Comparison of ENCODE assay signal across 15 mouse cellular contexts in the genomic region with DNA sequence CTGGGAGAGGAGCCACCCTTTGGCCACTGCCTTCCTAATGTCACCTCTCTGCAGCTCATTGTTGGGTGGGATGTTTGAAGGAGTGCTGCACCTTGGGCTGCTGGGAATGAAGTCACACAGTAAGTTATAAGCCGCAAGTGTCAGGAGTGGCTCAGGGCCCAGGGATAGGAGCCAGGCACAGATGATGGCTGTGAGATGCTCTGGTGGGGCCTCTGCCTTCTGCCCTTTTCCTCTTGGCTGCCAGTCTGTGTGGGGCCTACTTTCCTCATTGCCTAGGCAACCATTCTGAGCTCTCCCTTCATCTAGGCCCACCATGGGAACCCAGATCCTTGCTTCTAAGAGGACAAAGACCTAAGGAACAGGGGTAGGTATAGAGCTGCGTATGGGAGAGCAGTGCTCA. TPM values are rescaled to one million over a fixed set of nuclear protein-coding genes. Genes with fewer than 3 reads are reported as not detected.
DNase-seq lines count a peak whose midpoint lies in the region; ATAC-seq and TF ChIP-seq lines count a peak whose summit lies in the region.
"Had no signal": no experiment of that assay in that cellular context is flagged by ENCODE, and none has a peak within 500 bp of the region (broad histone marks: within the 10 kb centered on the region; RNA-seq: fewer than 3 reads in every experiment).

No protein-coding gene starts in this region.

- H3K4me1 ChIP-seq in kidney, embryonic 14.5 days (ENCODE audit: control insufficient read depth, insufficient read depth, low read length), result peaks cover 60% of the 10 kb centered on the region
- peaks cover 87% of the 10 kb centered on the region for H3K4me1 ChIP-seq in midbrain, embryonic 10.5 days
- peaks cover 70% of the 10 kb centered on the region for H3K4me1 ChIP-seq in midbrain, embryonic 13.5 days (replicated peaks)
- peaks cover 22% of the 10 kb centered on the region for H3K4me1 ChIP-seq in stomach, postnatal 0 days (replicated peaks; ENCODE audit: control insufficient read depth, insufficient read depth)

- H3K4me2 ChIP-seq in kidney, embryonic 14.5 days (replicated peaks; ENCODE audit: low read depth, low read length), result no peak overlapping the region
- H3K4me2 ChIP-seq in midbrain, embryonic 13.5 days (replicated peaks), result no peak overlapping the region
- H3K4me2 ChIP-seq in stomach, postnatal 0 days (replicated peaks; ENCODE audit: low read depth), result no peak overlapping the region
- H3K4me2 ChIP-seq: heart, embryonic 11.5 days; neural tube, embryonic 13.5 days had no signal

- H3K36me3 ChIP-seq in kidney, embryonic 14.5 days (ENCODE audit: control insufficient read depth, insufficient read depth, low read length), result no peaks in the 10 kb centered on the region
- no peaks in the 10 kb centered on the region for H3K36me3 ChIP-seq in midbrain, embryonic 10.5 days
- H3K36me3 ChIP-seq in midbrain, embryonic 13.5 days, result no peaks in the 10 kb centered on the region
- H3K36me3 ChIP-seq in stomach, postnatal 0 days (ENCODE audit: control insufficient read depth, insufficient read depth, low read length), result no peaks in the 10 kb centered on the region
- H3K36me3 ChIP-seq: neural tube, embryonic 13.5 days had no signal

- H3K9ac ChIP-seq in kidney, embryonic 14.5 days (ENCODE audit: low read depth, low read length), result no peak overlapping the region
- no peak overlapping the region for H3K9ac ChIP-seq in midbrain, embryonic 13.5 days (replicated peaks)
- no peak overlapping the region for H3K9ac ChIP-seq in stomach, postnatal 0 days (ENCODE audit: low read length)

- no peak for ATAC-seq in kidney, embryonic 14.5 days (ENCODE audit: low FRiP score, low TSS enrichment)
- no peak for ATAC-seq in midbrain, embryonic 13.5 days
- ATAC-seq in stomach, postnatal 0 days (ENCODE audit: low FRiP score, low TSS enrichment), result no peak
- ATAC-seq: forebrain, embryonic 16.5 days had no signal

- H3K27me3 ChIP-seq in kidney, embryonic 14.5 days (ENCODE audit: control insufficient read depth, insufficient read depth, low read length), result no peaks in the 10 kb centered on the region
- no peaks in the 10 kb centered on the region; the same call in 1 of the 2 replicates for H3K27me3 ChIP-seq in midbrain, embryonic 10.5 days (ENCODE audit: low read depth, poor library complexity, severe bottlenecking)
- no peaks in the 10 kb centered on the region for H3K27me3 ChIP-seq in midbrain, embryonic 13.5 days
- H3K27me3 ChIP-seq in stomach, postnatal 0 days (ENCODE audit: control insufficient read depth, insufficient read depth, low read length), result no peaks in the 10 kb centered on the region
- H3K27me3 ChIP-seq: neural tube, embryonic 13.5 days had no signal

- no peak for TF ChIP-seq EP300 in stomach, postnatal 0 days (optimal IDR thresholded peaks at IDR 0.05)

- DNase-seq in cerebellum, postnatal 10 days, result peak; percentile 59 to 75
- DNase-seq in cerebellum, adult 9-10 months, result no peak
- no peak for DNase-seq in kidney, postnatal 14 days
- no peak for DNase-seq in midbrain, embryonic 10.5 days (ENCODE audit: low spot score)
- no peak for DNase-seq in stomach, postnatal 0 days (ENCODE audit: low spot score)
- DNase-seq in right cerebral cortex, adult 2 months (ENCODE audit: low spot score in 2 of 2), result no peak
- DNase-seq: adrenal gland, postnatal 10 days; cerebellum, adult 9-11 months; kidney, postnatal 10 days; lung, postnatal 36 days had no signal

- no peak for TF ChIP-seq CTCF in stomach, postnatal 0 days (IDR thresholded peaks at IDR 0.05; ENCODE audit: low read depth)

- H3K27ac ChIP-seq in kidney, embryonic 14.5 days (ENCODE audit: low read depth, low read length), result peak overlapping the region; percentile 59
- peak overlapping the region; percentile 68 for H3K27ac ChIP-seq in midbrain, embryonic 10.5 days (replicated peaks)
- no peak overlapping the region for H3K27ac ChIP-seq in midbrain, embryonic 13.5 days
- peak overlapping the region; percentile 49; the same call in 1 of the 2 replicates for H3K27ac ChIP-seq in stomach, postnatal 0 days (replicated peaks)

- 92% methylated on average over 2 of the region's 2 CpGs for WGBS in kidney, embryonic 14.5 days
- WGBS in midbrain, embryonic 10.5 days, result 57% methylated on average over 2 of the region's 2 CpGs
- WGBS in midbrain, embryonic 13.5 days, result 61% methylated on average over 2 of the region's 2 CpGs
- WGBS in stomach, postnatal 0 days, result 73% methylated on average over 2 of the region's 2 CpGs

- no peaks in the 10 kb centered on the region for H3K9me3 ChIP-seq in kidney, embryonic 14.5 days (ENCODE audit: control insufficient read depth, low read length)
- H3K9me3 ChIP-seq in midbrain, embryonic 10.5 days (replicated peaks), result no peaks in the 10 kb centered on the region
- no peaks in the 10 kb centered on the region for H3K9me3 ChIP-seq in midbrain, embryonic 13.5 days
- no peaks in the 10 kb centered on the region for H3K9me3 ChIP-seq in stomach, postnatal 0 days (ENCODE audit: control insufficient read depth, low read length)
- H3K9me3 ChIP-seq: neural tube, embryonic 13.5 days had no signal

- no peak overlapping the region for H3K4me3 ChIP-seq in kidney, embryonic 14.5 days (ENCODE audit: low read length)
- H3K4me3 ChIP-seq in midbrain, embryonic 10.5 days, result no peak overlapping the region
- no peak overlapping the region for H3K4me3 ChIP-seq in midbrain, embryonic 13.5 days (replicated peaks)
- no peak overlapping the region for H3K4me3 ChIP-seq in stomach, postnatal 0 days (ENCODE audit: low read depth, low read length)
- H3K4me3 ChIP-seq: neural tube, embryonic 13.5 days had no signal

RNA-seq across cellular contexts. Expression of a gene that starts 21.5 kb away (rescaled TPM):
- 59.9 and 87.9 TPM in 2 replicates for polyA plus RNA-seq in kidney, embryonic 14.5 days (2014; fragmentation: Nextera tagmentation; extraction: Ambion mirVana)
- 92.2 and 115 TPM in 2 replicates for polyA plus RNA-seq in midbrain, embryonic 10.5 days (2016; fragmentation: Nextera tagmentation; extraction: Ambion mirVana)
- 111 and 124 TPM in 2 replicates for polyA plus RNA-seq in midbrain, embryonic 13.5 days (2015; fragmentation: Nextera tagmentation; extraction: Ambion mirVana)
- 29.7 and 44.0 TPM in 2 replicates for polyA plus RNA-seq in stomach, postnatal 0 days (2015; fragmentation: Nextera tagmentation; extraction: Ambion mirVana)

Comparison
In these comparisons a context has a peak if more than half of its experiments do, and no peak if none do; other contexts are left out.
1. DNase-seq: peak in cerebellum, postnatal 10 days (2 of 2); none in cerebellum, adult 9-10 months (single experiment), kidney, postnatal 14 days (single experiment), midbrain, embryonic 10.5 days (single experiment), stomach, postnatal 0 days (single experiment) and right cerebral cortex, adult 2 months (0 of 2).